Mouse (Mus musculus) embryonic facial prominence, embryonic 10.5 days (tissue): ENCODE measurements around the gene Pigw. TPM values are rescaled to one million over a fixed set of nuclear protein-coding genes. Genes with fewer than 3 reads are reported as not detected.

Experiments used
- DNase-seq: peaks from one replicate; pipeline ENCODE4 v3.0.0-alpha.2; 2017; ENCODE audit warnings: low spot score
- H3K27ac ChIP-seq: fragments of 300-500 bp; sonication (generic); replicated peaks from 2 replicates; pipeline ENCODE4 v1.5.1; 2016; ENCODE audit warnings: mild to moderate bottlenecking
- H3K27me3 ChIP-seq: fragments of 300-500 bp; sonication (generic); replicated peaks from 2 replicates; pipeline ENCODE4 v1.6.1; 2016; ENCODE audit warnings: low read depth, mild to moderate bottlenecking; ENCODE audit not compliant: poor library complexity, severe bottlenecking
- H3K36me3 ChIP-seq: fragments of 300-500 bp; sonication (generic); replicated peaks from 2 replicates; pipeline ENCODE4 v1.6.1; 2016; ENCODE audit warnings: mild to moderate bottlenecking, moderate library complexity
- H3K4me1 ChIP-seq: fragments of 300-500 bp; sonication (generic); 2 replicates; pipeline ENCODE4 v1.6.1; 2016
- H3K4me3 ChIP-seq: fragments of 300-500 bp; sonication (generic); 2 replicates; pipeline ENCODE4 v1.5.1; 2016; ENCODE audit warnings: mild to moderate bottlenecking, moderate library complexity
- H3K9me3 ChIP-seq: fragments of 300-500 bp; sonication (generic); 2 replicates; pipeline ENCODE4 v1.6.1; 2016; ENCODE audit warnings: mild to moderate bottlenecking
- WGBS: fragments of 180-500 bp; shearing (Covaris S2); methylation state at CpG from one replicate; pipeline ENCODE4 v1.1.7; 2016; 5-methylcytosine and 5-hydroxymethylcytosine counted together
- polyA plus RNA-seq: library from polyadenylated mRNA; unstranded; fragments of >200 nt; fragmentation: Nextera tagmentation; extraction: Ambion mirVana; gene quantifications from 2 replicates; pipeline ENCODE4 v1.2.1, GENCODE M21; 2016

Gene Pigw
- polyA plus RNA-seq, 1 experiment from 2014 or later, result 2.8 TPM

GRCm38 (mm10) chr11:84873042-84873833 is 6.8 kb downstream of the Pigw start:
- H3K36me3 ChIP-seq, result peaks cover 26% of the 10 kb centered on the region
- H3K9me3 ChIP-seq, result no peaks in the 10 kb centered on the region
- peaks cover 12% of the 10 kb centered on the region; the same call in 1 of the 2 replicates for H3K4me1 ChIP-seq
- WGBS, result 71% methylated on average over 1 of the region's 1 CpGs
- no peak for DNase-seq
- H3K27me3 ChIP-seq, result no peaks in the 10 kb centered on the region
- H3K4me3 ChIP-seq, result no peak overlapping the region
- H3K27ac ChIP-seq, result no peak overlapping the region

GRCm38 (mm10) chr11:84871548-84872069 is 8.5 kb downstream of the Pigw start:
- no peak for DNase-seq
- Histone ChIP-seq H3K27me3 (no peaks in the 10 kb centered on the region), H3K36me3 (peaks cover 16% of the 10 kb centered on the region), H3K9me3 (no peaks in the 10 kb centered on the region), H3K4me1 (peaks cover 24% of the 10 kb centered on the region), H3K4me3 (peak overlapping the region; percentile 75), H3K27ac (peak overlapping the region; percentile 97)
- WGBS, result 81% methylated on average over 4 of the region's 4 CpGs

GRCm38 (mm10) chr11:84871046-84871445 is 9.0 kb downstream of the Pigw start:
- Histone ChIP-seq H3K9me3 (no peaks in the 10 kb centered on the region), H3K36me3 (peaks cover 12% of the 10 kb centered on the region; the same call in 1 of the 2 replicates), H3K4me3 (peak overlapping the region; percentile 75), H3K27me3 (no peaks in the 10 kb centered on the region), H3K27ac (peak overlapping the region; percentile 97), H3K4me1 (peaks cover 28% of the 10 kb centered on the region)
- 1% methylated on average over 10 of the region's 10 CpGs for WGBS
- DNase-seq, result no peak

GRCm38 (mm10) chr11:84870337-84871043 is 9.6 kb downstream of the Pigw start, which contains the start of gene Ggnbp2:
Gene Ggnbp2, minus strand, starts transcription at chr11:84870817.
- DNase-seq, result peak; percentile 94
- WGBS, result under 1% methylated on average over 57 of the region's 62 CpGs
- H3K4me1 ChIP-seq, result peaks cover 32% of the 10 kb centered on the region
- H3K4me3 ChIP-seq, result peak within 1 kb of the TSS; percentile 75
- peak within 1 kb of the TSS; percentile 97 for H3K27ac ChIP-seq
- H3K9me3 ChIP-seq, result no peaks in the 10 kb centered on the region
- peaks cover 12% of the 10 kb centered on the region for H3K36me3 ChIP-seq
- H3K27me3 ChIP-seq, result no peaks in the 10 kb centered on the region

- Histone ChIP-seq H3K27ac (peak overlapping the region; percentile 97), H3K9me3 (no peaks in the 10 kb centered on the region), H3K4me3 (peak overlapping the region; percentile 75), H3K36me3 (peaks cover 12% of the 10 kb centered on the region), H3K27me3 (no peaks in the 10 kb centered on the region), H3K4me1 (peaks cover 36% of the 10 kb centered on the region)
- WGBS, result under 1% methylated on average over 60 of the region's 61 CpGs
- DNase-seq, result peak; percentile 98
These were observed 10.4 kb downstream of the Pigw start for GRCm38 (mm10) chr11:84869537-84870232.

GRCm38 (mm10) chr11:84868786-84869259 is 11.3 kb downstream of the Pigw start:
- WGBS, result 25% methylated on average over 7 of the region's 7 CpGs
- Histone ChIP-seq H3K36me3 (peaks cover 12% of the 10 kb centered on the region), H3K4me3 (peak overlapping the region; percentile 75), H3K4me1 (peaks cover 36% of the 10 kb centered on the region), H3K27me3 (no peaks in the 10 kb centered on the region), H3K9me3 (no peaks in the 10 kb centered on the region), H3K27ac (peak overlapping the region; percentile 97)
- DNase-seq, result no peak

- H3K4me1 ChIP-seq, result peaks cover 36% of the 10 kb centered on the region
- WGBS, result 92% methylated on average over 2 of the region's 2 CpGs
These were observed 12.5 kb downstream of the Pigw start for GRCm38 (mm10) chr11:84867586-84867985.

GRCm38 (mm10) chr11:84865268-84865667 is 14.8 kb downstream of the Pigw start:
- no peak for DNase-seq
- no peak overlapping the region for H3K27ac ChIP-seq
- 52% methylated on average over 2 of the region's 2 CpGs for WGBS
- peaks cover 31% of the 10 kb centered on the region for H3K4me1 ChIP-seq
- no peak overlapping the region for H3K4me3 ChIP-seq
- no peaks in the 10 kb centered on the region for H3K9me3 ChIP-seq
- no peaks in the 10 kb centered on the region for H3K27me3 ChIP-seq
- H3K36me3 ChIP-seq, result peaks cover 36% of the 10 kb centered on the region

More at GRCm38 (mm10) chr11:84867586-84867985, 12.5 kb downstream of the Pigw start:
- no peaks in the 10 kb centered on the region for H3K27me3 ChIP-seq
- no peak for DNase-seq
- H3K9me3 ChIP-seq, result no peaks in the 10 kb centered on the region
- H3K4me3 ChIP-seq, result no peak overlapping the region
- no peak overlapping the region for H3K27ac ChIP-seq
- H3K36me3 ChIP-seq, result peaks cover 14% of the 10 kb centered on the region

- no peaks in the 10 kb centered on the region for H3K9me3 ChIP-seq
- 95% methylated on average over 6 of the region's 6 CpGs for WGBS
- no peak overlapping the region for H3K27ac ChIP-seq
- no peak for DNase-seq
- peaks cover 92% of the 10 kb centered on the region for H3K36me3 ChIP-seq
- H3K4me3 ChIP-seq, result no peak overlapping the region
- no peaks in the 10 kb centered on the region for H3K4me1 ChIP-seq
- H3K27me3 ChIP-seq, result no peaks in the 10 kb centered on the region
These were observed 24.8 kb downstream of the Pigw start for GRCm38 (mm10) chr11:84855285-84855684.

GRCm38 (mm10) chr11:84847475-84848090 is 32.5 kb downstream of the Pigw start:
- Histone ChIP-seq H3K36me3 (peaks cover 86% of the 10 kb centered on the region), H3K9me3 (no peaks in the 10 kb centered on the region), H3K4me3 (no peak overlapping the region), H3K27me3 (no peaks in the 10 kb centered on the region), H3K27ac (no peak overlapping the region), H3K4me1 (no peaks in the 10 kb centered on the region)
- no peak for DNase-seq
- 91% methylated on average over 7 of the region's 7 CpGs for WGBS

- H3K4me3 ChIP-seq, result no peak overlapping the region
- H3K4me1 ChIP-seq, result no peaks in the 10 kb centered on the region
- no peak overlapping the region for H3K27ac ChIP-seq
- H3K9me3 ChIP-seq, result no peaks in the 10 kb centered on the region
- no peaks in the 10 kb centered on the region for H3K27me3 ChIP-seq
- no peak for DNase-seq
- peaks cover 86% of the 10 kb centered on the region for H3K36me3 ChIP-seq
- 95% methylated on average over 15 of the region's 15 CpGs for WGBS
These were observed 33.2 kb downstream of the Pigw start for GRCm38 (mm10) chr11:84846741-84847474.
